ENCODE assay signal across 8 mouse cellular contexts in genomic region chr6:90707143-90707542, GRCm38 (mm10).
A peak's percentile ranks its signal among the peaks of the same experiment; 100 is the strongest.
DNase-seq lines count a peak whose midpoint lies in the region; ATAC-seq and TF ChIP-seq lines count a peak whose summit lies in the region.

No protein-coding gene starts in this region.

- no peak for ATAC-seq in heart, embryonic 13.5 days (ENCODE audit: extremely low read depth, insufficient number of reproducible peaks, low FRiP score, low TSS enrichment)
- peak; percentile 66 for ATAC-seq in liver, embryonic 13.5 days (ENCODE audit: low read depth)
- no peak for ATAC-seq in megakaryocyte-erythroid progenitor cell, adult 5-6 weeks (replicated peaks; ENCODE audit: low FRiP score, low TSS enrichment, poor library complexity, severe bottlenecking)

- peaks cover 100% of the 10 kb centered on the region for H3K4me1 ChIP-seq in heart, embryonic 13.5 days
- peaks cover 100% of the 10 kb centered on the region for H3K4me1 ChIP-seq in liver, embryonic 13.5 days (replicated peaks)

- no peaks in the 10 kb centered on the region for H3K36me3 ChIP-seq in heart, embryonic 13.5 days
- H3K36me3 ChIP-seq in liver, embryonic 13.5 days, result no peaks in the 10 kb centered on the region

- WGBS in heart, embryonic 13.5 days, result 49% methylated on average over 4 of the region's 4 CpGs
- 57% methylated on average over 4 of the region's 4 CpGs for WGBS in liver, embryonic 13.5 days (ENCODE audit: insufficient replicate concordance)

- peak overlapping the region; percentile 64 for H3K9ac ChIP-seq in heart, embryonic 13.5 days
- peak overlapping the region; percentile 54 for H3K9ac ChIP-seq in liver, embryonic 13.5 days

- no peak overlapping the region; the same call in 1 of the 2 replicates for H3K4me3 ChIP-seq in gastrocnemius, adult 2 months
- H3K4me3 ChIP-seq in heart, embryonic 13.5 days, result no peak overlapping the region
- H3K4me3 ChIP-seq in liver, embryonic 13.5 days (replicated peaks), result no peak overlapping the region

- H3K9me3 ChIP-seq in heart, embryonic 13.5 days, result no peaks in the 10 kb centered on the region
- H3K9me3 ChIP-seq in liver, embryonic 13.5 days (replicated peaks), result no peaks in the 10 kb centered on the region

- H3K27me3 ChIP-seq in heart, embryonic 13.5 days (replicated peaks), result no peaks in the 10 kb centered on the region
- H3K27me3 ChIP-seq in liver, embryonic 13.5 days, result no peaks in the 10 kb centered on the region

- intact Hi-C loops in gastrocnemius, adult 2 months (cut with DNase I), result no loop called here
- intact Hi-C loops in gastrocnemius, postnatal 36 days (cut with DNase I), result no loop called here

- no peak for TF ChIP-seq CTCF in gastrocnemius, adult 2 months (IDR thresholded peaks at IDR 0.05)

- DNase-seq in gastrocnemius, adult 2 months, result peak; percentile 77
- DNase-seq in gastrocnemius, postnatal 36 days, result no peak
- DNase-seq in adrenal gland, postnatal 36 days, result peak; percentile 31 to 45
- peak; percentile 61 for DNase-seq in liver, embryonic 13.5 days
- DNase-seq in right cerebral cortex, adult 18-20 months, result no peak
- no peak for DNase-seq in layer of hippocampus, adult 18-20 months (ENCODE audit: low spot score in 2 of 2)

- peak overlapping the region; percentile 94 for H3K27ac ChIP-seq in gastrocnemius, adult 2 months
- peak overlapping the region; percentile 97 for H3K27ac ChIP-seq in heart, embryonic 13.5 days (replicated peaks)
- peak overlapping the region; percentile 95 for H3K27ac ChIP-seq in liver, embryonic 13.5 days

- 0 out of 2 replicates have a peak overlapping the region, but pooled peaks have one; percentile 1 for H3K4me2 ChIP-seq in heart, embryonic 13.5 days
- peak overlapping the region; percentile 35 for H3K4me2 ChIP-seq in liver, embryonic 13.5 days

Comparison
In these comparisons a context has a peak if more than half of its experiments do, and no peak if none do; other contexts are left out.
1. DNase-seq: peak in gastrocnemius, adult 2 months (single experiment), adrenal gland, postnatal 36 days (2 of 2) and liver, embryonic 13.5 days (single experiment); none in gastrocnemius, postnatal 36 days (0 of 2), right cerebral cortex, adult 18-20 months (single experiment) and layer of hippocampus, adult 18-20 months (0 of 2).
2. Peak in every context shown above with its lines, with median percentiles within 50 percentile points of each other: H3K27ac ChIP-seq.